Mouse (Mus musculus) brain, embryonic 14.5 days (tissue): Measurements from ENCODE around the gene Gm21679. TPM values are rescaled to one million over a fixed set of nuclear protein-coding genes. Genes with fewer than 3 reads are reported as not detected.
"Not testable (repeated sequence)": the region's sequence is repeated elsewhere in the genome, so short reads cannot be mapped to it uniquely, and the experiment has no call there.

Experiments
- DNase-seq: peaks from one replicate; pipeline ENCODE4 v3.0.0-alpha.2; 2011; ENCODE audit warnings: low read depth
- polyA plus RNA-seq: library from polyadenylated mRNA; depleted of rRNA; stranded (reverse); fragments of >200 nt; gene quantifications from 2 replicates; pipeline ENCODE4 v1.2.3, GENCODE M21; 2012; rRNA removed

Gene Gm21679
- polyA plus RNA-seq = not detected in 2 replicates

GRCm38 (mm10) chrY:29683270-29683669 lies at the start of gene Gm21679:
Gene Gm21679, minus strand, starts transcription at chrY:29683370.
- DNase-seq = not testable (repeated sequence)
